Mouse (Mus musculus) lung, postnatal 10 days (tissue): ENCODE data around the gene Stk26.

Experiments used
- DNase-seq: peaks from one replicate; pipeline ENCODE4 v3.0.0; 2021

Gene Stk26

GRCm38 (mm10) chrX:50926893-50927545 is 86.2 kb downstream of the Stk26 start:
- no peak for DNase-seq

GRCm38 (mm10) chrX:50930309-50930708 is 89.5 kb downstream of the Stk26 start:
- DNase-seq = no peak

- no peak for DNase-seq
Measured at GRCm38 (mm10) chrX:50937117-50937516, 96.3 kb downstream of the Stk26 start.

- DNase-seq = no peak
Measured at GRCm38 (mm10) chrX:50942610-50943009, 101.8 kb downstream of the Stk26 start, which contains the start of gene Frmd7. Gene Frmd7 (minus strand): TSS chrX:50942710.
